Mouse (Mus musculus): Measurements from ENCODE around the gene Prkd3. TPM values are rescaled to one million over a fixed set of nuclear protein-coding genes. Genes with fewer than 3 reads are reported as not detected.
A peak's percentile ranks its signal among the peaks of the same experiment; 100 is the strongest.

Gene Prkd3
- total RNA-seq (2021): 10 to 100 TPM in 1 of 2 experiments, 1 to 10 TPM in 1; 9.7 to 10.8 TPM

DNA sequence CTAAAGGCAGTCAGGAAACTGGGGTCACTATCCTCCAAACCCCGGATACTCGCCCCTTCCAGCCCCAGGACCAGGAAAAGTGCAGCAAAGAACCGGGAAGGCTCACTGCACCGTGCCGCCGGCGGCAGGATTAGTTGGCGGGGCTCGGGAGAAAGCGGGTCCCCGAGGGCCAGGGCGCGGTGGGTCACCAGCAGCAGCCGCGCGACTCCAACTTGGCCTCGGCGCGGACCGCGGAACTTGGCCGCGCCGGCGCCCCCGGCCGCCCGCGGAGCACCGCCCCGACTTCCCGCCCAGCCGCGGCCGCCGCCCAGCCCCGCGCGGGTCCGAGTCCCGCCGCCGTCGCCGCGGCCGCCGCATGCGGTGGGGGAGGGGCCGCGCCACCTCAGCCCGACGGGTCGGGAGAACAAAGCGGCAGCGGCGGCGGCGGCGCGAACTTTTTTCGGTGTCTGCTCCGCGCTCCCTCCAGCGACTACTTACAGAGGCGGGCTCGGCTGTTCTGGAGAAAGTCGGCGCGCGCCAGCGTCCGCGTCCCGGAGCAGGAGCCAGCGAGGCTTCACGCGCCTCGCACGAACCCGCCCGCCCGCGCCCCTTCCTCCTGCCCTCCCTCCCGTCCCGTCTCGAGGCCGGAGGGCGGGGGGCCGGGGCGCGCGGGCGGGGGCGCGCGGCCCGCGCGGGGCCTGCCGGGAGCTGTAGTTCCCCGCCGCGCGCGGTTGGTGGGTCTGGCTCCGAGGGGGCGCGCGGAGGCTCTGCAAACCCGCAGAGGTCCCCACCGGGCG lies at the start of gene Prkd3:
Prkd3 (minus strand) TSS at position 609 of the 776 bp plus-strand sequence.
- intact Hi-C loops (cut with DNase I): no loop called here
- peak; percentile 21 to 49 for DNase-seq (ENCODE audit: low spot score in 2 of 2)

DNA sequence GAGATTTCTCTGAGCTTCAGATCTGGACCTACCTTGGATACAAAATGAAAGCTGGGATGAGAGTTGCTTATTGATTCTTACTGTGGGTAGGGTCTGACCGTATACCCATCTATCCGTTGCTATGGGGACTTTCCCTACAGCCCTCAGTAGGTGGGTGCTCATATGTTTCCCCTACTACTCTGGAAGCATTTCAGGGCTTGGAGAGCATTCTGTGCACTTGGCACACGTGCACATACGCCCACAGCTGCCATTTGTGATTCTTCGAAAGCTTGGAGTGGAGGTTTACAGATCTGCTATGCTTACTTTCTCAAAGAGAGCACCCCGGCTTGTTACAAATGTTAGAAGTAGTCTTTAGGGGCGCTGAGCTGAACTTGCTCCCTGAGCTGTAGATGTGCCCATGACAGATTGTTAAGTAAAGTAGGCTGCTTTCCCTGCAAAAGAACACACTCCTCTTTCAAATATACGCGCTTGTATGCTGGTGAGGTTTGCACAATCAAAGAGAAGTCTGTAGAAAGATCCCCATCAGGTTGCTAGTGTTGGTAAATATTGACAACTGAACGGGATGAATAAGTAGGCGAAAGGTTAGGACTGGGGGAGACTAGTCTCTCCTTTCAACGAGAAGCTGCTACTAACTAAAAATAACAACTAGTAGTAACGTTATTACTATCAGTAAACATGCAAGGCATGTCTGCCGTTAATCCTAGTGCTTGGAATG lies 49.3 kb upstream of the Prkd3 start:
- DNase-seq (ENCODE audit: low spot score in 2 of 2): peak; percentile 41 to 77
- intact Hi-C loops (cut with DNase I): no loop called here

DNA sequence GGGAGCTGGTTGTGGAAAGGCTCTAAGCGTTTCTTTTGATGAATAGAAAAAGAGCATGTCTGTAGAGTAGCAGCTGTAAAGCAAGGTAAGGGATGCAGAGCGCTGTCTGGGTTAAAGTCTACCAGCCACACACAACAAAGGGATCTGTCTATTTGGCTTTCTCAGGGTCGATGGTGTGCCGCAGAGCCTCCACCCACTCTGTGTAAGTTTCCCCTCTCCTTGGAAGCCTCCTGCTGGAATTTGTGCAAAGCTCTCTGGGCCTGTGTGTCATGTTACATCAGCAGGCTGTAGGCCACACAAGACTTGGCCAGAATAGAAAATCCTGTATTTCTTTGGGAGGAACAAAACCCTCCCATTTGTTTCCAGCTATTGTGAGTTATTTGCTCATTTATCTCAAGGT lies 48.4 kb upstream of the Prkd3 start:
- DNase-seq (ENCODE audit: low spot score in 2 of 2): no peak

GRCm38 (mm10) chr17:79068581-79068980 lies 48.0 kb upstream of the Prkd3 start:
- intact Hi-C loops (cut with DNase I): no loop called here
- DNase-seq (ENCODE audit: low spot score in 2 of 2): no peak

More for the DNA sequence above, 48.4 kb upstream of the Prkd3 start:
- intact Hi-C loops (cut with DNase I): no loop called here

DNA sequence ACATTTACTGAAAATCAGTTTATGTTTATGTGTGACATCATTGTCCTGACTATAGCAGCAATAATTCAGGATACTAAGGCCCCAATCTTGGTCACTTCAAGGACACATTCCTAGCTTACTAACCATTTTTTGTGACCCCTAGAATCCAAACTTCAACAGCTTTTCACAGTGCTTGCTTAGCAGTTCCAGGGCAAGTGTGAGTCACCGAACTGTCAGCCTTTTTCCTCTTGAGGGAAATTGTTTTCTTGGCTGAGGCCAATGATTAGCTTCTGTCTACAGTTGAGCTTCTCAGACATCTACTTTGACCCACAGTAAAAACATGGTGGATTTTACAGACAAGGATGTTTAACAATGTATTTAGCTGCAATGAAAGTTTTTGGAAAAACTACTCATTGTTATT lies 43.6 kb upstream of the Prkd3 start:
- intact Hi-C loops (cut with DNase I): no loop called here
- no peak for DNase-seq (ENCODE audit: low spot score in 2 of 2)

GRCm38 (mm10) chr17:79060221-79060620 lies 39.6 kb upstream of the Prkd3 start:
- intact Hi-C loops (cut with DNase I): no loop called here
- no peak for DNase-seq (ENCODE audit: low spot score in 2 of 2)

- no peak for DNase-seq (ENCODE audit: low spot score in 2 of 2)
- intact Hi-C loops (cut with DNase I): no loop called here
These were observed 37.7 kb upstream of the Prkd3 start for GRCm38 (mm10) chr17:79058271-79058670.

- peak; percentile 48 to 65 for DNase-seq (ENCODE audit: low spot score in 2 of 2)
- intact Hi-C loops (cut with DNase I): no loop called here
These were observed 31.6 kb upstream of the Prkd3 start for GRCm38 (mm10) chr17:79052088-79052812.

DNA sequence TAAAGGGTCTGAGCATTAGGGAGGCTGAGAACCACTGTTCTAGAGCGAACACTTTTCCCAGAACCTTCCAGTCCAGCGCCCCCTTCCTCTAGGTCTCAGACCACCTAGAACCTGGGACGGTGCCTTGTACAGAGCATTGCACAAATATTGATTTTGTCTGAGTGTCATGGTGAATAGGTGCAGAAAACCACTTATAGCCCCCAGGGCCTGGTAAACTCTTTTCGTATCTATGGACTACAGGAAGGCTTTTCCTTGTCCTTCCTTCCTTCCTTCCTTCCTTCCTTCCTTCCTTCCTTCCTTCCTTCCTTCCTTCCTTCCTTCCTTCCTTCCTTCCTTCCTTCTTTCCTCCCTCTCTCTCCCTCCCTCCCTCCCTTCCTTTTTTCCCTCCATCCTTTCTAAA lies 31.0 kb upstream of the Prkd3 start, which contains the start of gene Qpct:
Qpct (plus strand) TSS at position 301 of the 400 bp plus-strand sequence.
- intact Hi-C loops (cut with DNase I): no loop called here
- DNase-seq (ENCODE audit: low spot score in 2 of 2): no peak

- no peak for DNase-seq (ENCODE audit: low spot score in 2 of 2)
- intact Hi-C loops (cut with DNase I): no loop called here
These were observed 23.1 kb upstream of the Prkd3 start for GRCm38 (mm10) chr17:79043705-79044104.

- no peak for DNase-seq (ENCODE audit: low spot score in 2 of 2)
- intact Hi-C loops (cut with DNase I): no loop called here
These were observed 19.0 kb upstream of the Prkd3 start for GRCm38 (mm10) chr17:79039660-79040059.

DNA sequence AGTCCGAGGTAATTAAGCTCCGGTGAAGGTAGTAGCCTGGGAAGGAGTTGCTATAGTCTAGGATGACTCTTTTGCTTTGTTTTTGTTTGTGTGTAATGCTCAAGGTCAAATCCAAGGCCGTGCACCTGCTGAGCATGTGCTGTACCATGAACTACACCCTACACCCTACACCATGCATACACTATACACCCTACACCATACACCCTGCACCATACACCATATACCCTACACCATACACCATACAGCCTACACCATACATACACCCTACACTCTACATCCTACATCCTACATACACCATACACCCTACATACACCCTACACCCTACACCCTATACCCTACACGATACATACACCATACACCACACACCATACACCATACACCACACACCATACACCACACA lies 12.2 kb upstream of the Prkd3 start:
- no peak for DNase-seq (ENCODE audit: low spot score in 2 of 2)
- intact Hi-C loops (cut with DNase I): no loop called here

DNA sequence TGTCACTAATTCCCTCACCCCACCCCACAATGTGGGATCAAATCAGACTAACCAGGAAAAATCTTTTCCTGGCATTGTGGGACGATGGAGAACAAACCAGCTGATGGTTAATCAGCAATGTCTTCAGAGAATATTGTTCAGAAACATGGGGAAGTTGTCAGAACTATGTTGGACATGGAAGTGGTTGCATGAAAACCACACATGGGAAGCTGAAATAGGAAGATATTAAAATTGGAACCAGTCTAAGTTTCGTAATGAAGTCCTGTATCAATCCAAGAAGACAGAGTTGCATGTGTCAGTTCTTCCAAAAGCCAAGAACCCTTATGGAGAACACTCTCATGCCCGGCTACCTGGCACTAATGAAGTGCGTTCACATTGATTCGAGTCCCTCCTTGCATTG lies 11.0 kb upstream of the Prkd3 start:
- intact Hi-C loops (cut with DNase I): no loop called here
- DNase-seq (ENCODE audit: low spot score in 2 of 2): no peak

DNA sequence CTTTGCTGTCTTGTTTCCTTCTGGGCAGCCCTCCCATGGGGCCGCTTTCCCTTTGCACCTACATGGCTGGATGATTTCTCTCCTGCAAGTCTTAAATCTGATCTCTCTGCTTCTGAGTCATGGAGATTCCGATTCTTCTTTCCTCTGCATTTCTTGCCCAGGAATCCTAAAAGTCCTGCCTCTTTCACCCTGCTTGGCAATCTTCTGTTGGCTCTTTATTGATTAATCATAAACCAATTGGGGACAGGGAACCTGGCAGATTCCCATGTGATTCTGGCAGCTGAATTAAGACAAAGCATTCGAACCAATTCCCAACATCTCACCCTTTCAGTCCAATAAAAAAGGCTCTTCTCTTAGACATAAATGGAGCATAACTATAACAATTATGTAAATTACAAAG lies 8.6 kb upstream of the Prkd3 start:
- intact Hi-C loops (cut with DNase I): no loop called here
- no peak for DNase-seq (ENCODE audit: low spot score in 2 of 2)

- no peak for DNase-seq (ENCODE audit: low spot score in 2 of 2)
- intact Hi-C loops (cut with DNase I): no loop called here
These were observed 3.9 kb upstream of the Prkd3 start for GRCm38 (mm10) chr17:79024544-79024943.

- no peak for DNase-seq (ENCODE audit: low spot score in 2 of 2)
- intact Hi-C loops (cut with DNase I): no loop called here
These were observed 2.1 kb upstream of the Prkd3 start for GRCm38 (mm10) chr17:79022746-79023145.

DNA sequence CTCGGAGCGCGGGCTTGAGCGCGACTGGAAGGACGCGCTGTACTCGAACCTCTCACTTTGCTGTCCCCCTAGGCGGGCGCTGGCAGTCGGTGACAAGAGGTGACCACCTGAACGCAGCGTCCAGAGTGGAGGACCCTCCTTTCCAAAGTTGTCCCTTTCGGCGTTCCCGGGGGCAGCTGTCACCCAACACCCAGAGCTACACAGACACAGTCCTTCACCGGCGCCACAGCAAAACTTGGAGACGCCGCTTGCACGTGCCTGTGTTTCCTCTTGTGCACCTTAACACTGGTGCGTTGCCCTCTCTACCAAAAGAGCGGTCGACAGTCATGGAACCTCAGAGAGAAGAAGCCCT lies 344 bp upstream of the Prkd3 start:
- DNase-seq (ENCODE audit: low spot score in 2 of 2): no peak
- intact Hi-C loops (cut with DNase I): no loop called here

- DNase-seq (ENCODE audit: low spot score in 2 of 2): no peak
- intact Hi-C loops (cut with DNase I): no loop called here
These were observed 849 bp downstream of the Prkd3 start for GRCm38 (mm10) chr17:79019726-79020207.

DNA sequence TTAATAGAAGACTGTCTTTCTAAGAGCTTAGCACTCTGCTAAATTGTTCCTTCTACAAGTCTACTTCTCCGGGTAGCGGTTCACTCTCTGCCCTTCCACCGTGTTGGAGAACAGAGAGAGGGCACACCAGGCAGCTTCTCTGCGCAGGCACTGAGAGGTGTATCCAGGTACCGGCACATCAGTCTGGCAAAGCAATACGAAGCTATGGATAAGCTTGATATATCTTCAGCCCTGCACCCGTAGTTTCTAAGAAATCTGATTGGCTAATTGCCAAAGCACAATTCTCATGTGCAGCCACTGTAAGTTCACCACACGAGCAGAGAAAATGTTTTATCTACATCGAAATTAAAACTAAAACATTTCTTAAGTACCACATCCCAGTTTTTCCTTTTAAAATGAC lies 2.2 kb downstream of the Prkd3 start:
- no peak for DNase-seq (ENCODE audit: low spot score in 2 of 2)
- intact Hi-C loops (cut with DNase I): no loop called here

- intact Hi-C loops (cut with DNase I): no loop called here
- no peak for DNase-seq (ENCODE audit: low spot score in 2 of 2)
These were observed 4.8 kb downstream of the Prkd3 start for GRCm38 (mm10) chr17:79015831-79016230.

Measured in left cerebral cortex, postnatal 25 days (tissue).